Mouse (Mus musculus) cerebellum, adult 2 months (tissue): Measurements from ENCODE around the gene Trip12.

ENCODE experiments used
- CTCF ChIP-seq: fragments of 200-500 bp; IDR thresholded peaks from 2 replicates; pipeline ENCODE4 v1.5.1; 2011; ENCODE audit warnings: low read depth, mild to moderate bottlenecking, control low read depth, low read length, moderate library complexity, borderline replicate concordance; ENCODE audit not compliant: insufficient read depth
- POLR2A ChIP-seq: fragments of 200-500 bp; IDR thresholded peaks from 2 replicates; pipeline ENCODE4 v1.6.1; 2011; ENCODE audit warnings: low read length, control low read depth, borderline replicate concordance; ENCODE audit not compliant: insufficient read depth

GRCm38 (mm10) chr1:84731763-84732162 is 108.6 kb downstream of the Trip12 start:
- TF ChIP-seq POLR2A (no peak), CTCF (no peak)
